Mouse (Mus musculus) embryonic facial prominence, embryonic 10.5 days (tissue): ENCODE data around the gene Ppp5c. TPM values are rescaled to one million over a fixed set of nuclear protein-coding genes. Genes with fewer than 3 reads are reported as not detected.
"Not testable (repeated sequence)": the region's sequence is repeated elsewhere in the genome, so short reads cannot be mapped to it uniquely, and the experiment has no call there.

Experiments used
- DNase-seq: peaks from one replicate; pipeline ENCODE4 v3.0.0-alpha.2; 2017; ENCODE audit warnings: low spot score
- H3K27ac ChIP-seq: fragments of 300-500 bp; sonication (generic); replicated peaks from 2 replicates; pipeline ENCODE4 v1.5.1; 2016; ENCODE audit warnings: mild to moderate bottlenecking
- H3K27me3 ChIP-seq: fragments of 300-500 bp; sonication (generic); replicated peaks from 2 replicates; pipeline ENCODE4 v1.6.1; 2016; ENCODE audit warnings: low read depth, mild to moderate bottlenecking; ENCODE audit not compliant: poor library complexity, severe bottlenecking
- H3K36me3 ChIP-seq: fragments of 300-500 bp; sonication (generic); replicated peaks from 2 replicates; pipeline ENCODE4 v1.6.1; 2016; ENCODE audit warnings: mild to moderate bottlenecking, moderate library complexity
- H3K4me1 ChIP-seq: fragments of 300-500 bp; sonication (generic); 2 replicates; pipeline ENCODE4 v1.6.1; 2016
- H3K4me3 ChIP-seq: fragments of 300-500 bp; sonication (generic); 2 replicates; pipeline ENCODE4 v1.5.1; 2016; ENCODE audit warnings: mild to moderate bottlenecking, moderate library complexity
- H3K9me3 ChIP-seq: fragments of 300-500 bp; sonication (generic); 2 replicates; pipeline ENCODE4 v1.6.1; 2016; ENCODE audit warnings: mild to moderate bottlenecking
- WGBS: fragments of 180-500 bp; shearing (Covaris S2); methylation state at CpG from one replicate; pipeline ENCODE4 v1.1.7; 2016; 5-methylcytosine and 5-hydroxymethylcytosine counted together
- polyA plus RNA-seq: library from polyadenylated mRNA; unstranded; fragments of >200 nt; fragmentation: Nextera tagmentation; extraction: Ambion mirVana; gene quantifications from 2 replicates; pipeline ENCODE4 v1.2.1, GENCODE M21; 2016

Ppp5c gene
- 138 and 146 TPM in 2 replicates for polyA plus RNA-seq

GRCm38 (mm10) chr7:17027588-17028343 lies at the start of gene Ppp5c:
Ppp5c (minus strand) TSS chr7:17027924.
- Histone ChIP-seq H3K36me3 (peaks cover 33% of the 10 kb centered on the region), H3K9me3 (no peaks in the 10 kb centered on the region), H3K4me3 (peak within 1 kb of the TSS; percentile 88), H3K27me3 (no peaks in the 10 kb centered on the region), H3K27ac (peak within 1 kb of the TSS; percentile 94), H3K4me1 (peaks cover 40% of the 10 kb centered on the region)
- DNase-seq = peak; percentile 98
- under 1% methylated on average over 58 of the region's 58 CpGs for WGBS

GRCm38 (mm10) chr7:17076542-17076941 lies 48.8 kb upstream of the Ppp5c start:
- no peak for DNase-seq
- no peaks in the 10 kb centered on the region for H3K4me1 ChIP-seq
- H3K9me3 ChIP-seq = 0 out of 2 replicates have a peak, but pooled peaks cover 3% of the 10 kb centered on the region
- H3K27me3 ChIP-seq = no peaks in the 10 kb centered on the region
- WGBS = 100% methylated on average over 1 of the region's 1 CpGs
- no peak overlapping the region for H3K4me3 ChIP-seq
- H3K27ac ChIP-seq = no peak overlapping the region
- no peaks in the 10 kb centered on the region for H3K36me3 ChIP-seq

GRCm38 (mm10) chr7:17073904-17074615 lies 46.3 kb upstream of the Ppp5c start, which contains the start of gene Psg16:
Psg16 (plus strand) TSS chr7:17074040.
- peak; percentile 72 for DNase-seq
- Histone ChIP-seq H3K9me3 (no peaks in the 10 kb centered on the region), H3K4me3 (no peak within 1 kb of the TSS), H3K27me3 (no peaks in the 10 kb centered on the region), H3K27ac (no peak within 1 kb of the TSS), H3K4me1 (no peaks in the 10 kb centered on the region), H3K36me3 (no peaks in the 10 kb centered on the region)
- WGBS = 72% methylated on average over 23 of the region's 23 CpGs

GRCm38 (mm10) chr7:17073513-17073903 lies 45.8 kb upstream of the Ppp5c start:
- no peak for DNase-seq
- no peaks in the 10 kb centered on the region for H3K36me3 ChIP-seq
- H3K27me3 ChIP-seq = no peaks in the 10 kb centered on the region
- H3K27ac ChIP-seq = no peak overlapping the region
- no peaks in the 10 kb centered on the region for H3K4me1 ChIP-seq
- H3K4me3 ChIP-seq = no peak overlapping the region
- 57% methylated on average over 5 of the region's 5 CpGs for WGBS
- no peaks in the 10 kb centered on the region for H3K9me3 ChIP-seq

- H3K36me3 ChIP-seq, H3K4me3 ChIP-seq, DNase-seq, H3K9me3 ChIP-seq, H3K4me1 ChIP-seq, H3K27ac ChIP-seq: not testable (repeated sequence)
- 63% methylated on average over 5 of the region's 5 CpGs for WGBS
- peaks cover 11% of the 10 kb centered on the region for H3K27me3 ChIP-seq
Measured at GRCm38 (mm10) chr7:17067651-17068050, 39.9 kb upstream of the Ppp5c start.

- no peaks in the 10 kb centered on the region for H3K9me3 ChIP-seq
- H3K4me3 ChIP-seq = no peak overlapping the region
- H3K27me3 ChIP-seq = peaks cover 11% of the 10 kb centered on the region
- peaks cover 10% of the 10 kb centered on the region for H3K4me1 ChIP-seq
- no peak overlapping the region for H3K27ac ChIP-seq
- no peak for DNase-seq
- no peaks in the 10 kb centered on the region for H3K36me3 ChIP-seq
Measured at GRCm38 (mm10) chr7:17067000-17067399, 39.3 kb upstream of the Ppp5c start.

- peaks cover 16% of the 10 kb centered on the region for H3K4me1 ChIP-seq
- no peak overlapping the region for H3K4me3 ChIP-seq
- H3K27me3 ChIP-seq = peaks cover 15% of the 10 kb centered on the region
- no peak overlapping the region for H3K27ac ChIP-seq
- H3K36me3 ChIP-seq = no peaks in the 10 kb centered on the region
- WGBS = 21% methylated on average over 2 of the region's 2 CpGs
- DNase-seq = peak; percentile 79
- no peaks in the 10 kb centered on the region for H3K9me3 ChIP-seq
Measured at GRCm38 (mm10) chr7:17066412-17066811, 38.7 kb upstream of the Ppp5c start.

GRCm38 (mm10) chr7:17065620-17066019 lies 37.9 kb upstream of the Ppp5c start:
- Histone ChIP-seq H3K9me3 (no peaks in the 10 kb centered on the region), H3K36me3 (no peaks in the 10 kb centered on the region), H3K4me1 (peaks cover 23% of the 10 kb centered on the region), H3K27ac (no peak overlapping the region), H3K27me3 (peaks cover 23% of the 10 kb centered on the region), H3K4me3 (no peak overlapping the region)
- peak; percentile 5 for DNase-seq
- WGBS = 78% methylated on average over 9 of the region's 9 CpGs

GRCm38 (mm10) chr7:17062845-17063244 lies 35.1 kb upstream of the Ppp5c start:
- Histone ChIP-seq H3K27me3 (peaks cover 24% of the 10 kb centered on the region), H3K27ac (peak overlapping the region; percentile 77; the same call in 1 of the 2 replicates), H3K4me3 (peak overlapping the region; percentile 63), H3K36me3 (no peaks in the 10 kb centered on the region), H3K9me3 (no peaks in the 10 kb centered on the region), H3K4me1 (peaks cover 50% of the 10 kb centered on the region)
- 20% methylated on average over 11 of the region's 11 CpGs for WGBS
- no peak for DNase-seq

GRCm38 (mm10) chr7:17062389-17062788 lies 34.7 kb upstream of the Ppp5c start, which contains the start of gene Hif3a:
Hif3a (minus strand) TSS chr7:17062427.
- WGBS = under 1% methylated on average over 15 of the region's 15 CpGs
- peak within 1 kb of the TSS; percentile 77 for H3K27ac ChIP-seq
- peak; percentile 92 for DNase-seq
- no peaks in the 10 kb centered on the region for H3K36me3 ChIP-seq
- no peaks in the 10 kb centered on the region for H3K9me3 ChIP-seq
- H3K4me3 ChIP-seq = peak within 1 kb of the TSS; percentile 63
- H3K4me1 ChIP-seq = peaks cover 53% of the 10 kb centered on the region
- H3K27me3 ChIP-seq = peaks cover 24% of the 10 kb centered on the region

GRCm38 (mm10) chr7:17060782-17061605 lies 33.3 kb upstream of the Ppp5c start:
- peaks cover 31% of the 10 kb centered on the region for H3K27me3 ChIP-seq
- DNase-seq = peak; percentile 7
- 0 out of 2 replicates have a peak overlapping the region, but pooled peaks have one; percentile 10 for H3K27ac ChIP-seq
- H3K9me3 ChIP-seq = 0 out of 2 replicates have a peak, but pooled peaks cover 2% of the 10 kb centered on the region
- no peaks in the 10 kb centered on the region for H3K36me3 ChIP-seq
- peaks cover 67% of the 10 kb centered on the region for H3K4me1 ChIP-seq
- peak overlapping the region; percentile 63 for H3K4me3 ChIP-seq
- WGBS = 83% methylated on average over 22 of the region's 22 CpGs
